Mouse (Mus musculus) right cerebral cortex, postnatal 10 days (tissue): Measurements from ENCODE around the gene Zfp1.

Source experiments
- DNase-seq, 2 experiments: peaks; one replicate each; pipeline ENCODE4 v3.0.0; 2021; ENCODE audit warnings: low spot score in 2 of 2

Gene Zfp1

GRCm38 (mm10) chr8:111713291-111713690 is 70.1 kb downstream of the Zfp1 start:
- no peak for DNase-seq

- DNase-seq = no peak
Measured at GRCm38 (mm10) chr8:111713817-111714216, 70.6 kb downstream of the Zfp1 start.

- DNase-seq = no peak
Measured at GRCm38 (mm10) chr8:111714295-111714694, 71.1 kb downstream of the Zfp1 start.

GRCm38 (mm10) chr8:111715514-111715913 is 72.3 kb downstream of the Zfp1 start:
- DNase-seq = peak in 1 of 2 experiments; percentile 25

GRCm38 (mm10) chr8:111716603-111717487 is 73.6 kb downstream of the Zfp1 start:
- peak; percentile 88 to 93 for DNase-seq

GRCm38 (mm10) chr8:111717488-111717792 is 74.2 kb downstream of the Zfp1 start:
- peak in 1 of 2 experiments; percentile 17 for DNase-seq

- DNase-seq = peak; percentile 23 to 30
Measured at GRCm38 (mm10) chr8:111717866-111718265, 74.7 kb downstream of the Zfp1 start.

- DNase-seq = peak; percentile 25 to 33
Measured at GRCm38 (mm10) chr8:111718937-111719336, 75.7 kb downstream of the Zfp1 start.

- DNase-seq = peak; percentile 18 to 27
Measured at GRCm38 (mm10) chr8:111720115-111720544, 76.9 kb downstream of the Zfp1 start.
